Mouse (Mus musculus): Measurements from ENCODE around the gene Cmip. TPM values are rescaled to one million over a fixed set of nuclear protein-coding genes. Genes with fewer than 3 reads are reported as not detected.
"Not testable (repeated sequence)": the region's sequence is repeated elsewhere in the genome, so short reads cannot be mapped to it uniquely, and the experiment has no call there.

Cmip gene
- total RNA-seq, 2 experiments from 2014 or later, result 22.7 to 60.3 TPM

DNA sequence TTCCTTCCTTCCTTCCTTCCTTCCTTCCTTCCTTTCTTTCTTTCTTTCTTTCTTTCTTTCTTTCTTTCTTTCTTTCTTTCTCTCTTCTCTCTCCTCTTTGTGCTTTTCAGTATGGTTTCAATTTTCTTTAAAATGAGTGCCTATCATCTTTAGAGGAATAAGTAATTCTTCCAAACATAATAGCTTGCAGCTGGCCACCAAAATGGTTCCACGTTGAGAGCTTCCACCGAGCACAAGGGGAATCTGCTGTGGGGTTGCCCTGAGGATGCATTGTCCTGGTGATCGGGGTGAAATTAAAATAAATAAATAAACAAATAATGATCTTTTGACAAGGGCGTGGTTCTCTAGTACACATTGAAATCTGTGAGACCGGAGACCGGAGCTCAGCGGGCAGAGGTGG lies 152.2 kb downstream of the Cmip start:
- ATAC-seq (ENCODE audit: poor library complexity, severe bottlenecking), result no peak

DNA sequence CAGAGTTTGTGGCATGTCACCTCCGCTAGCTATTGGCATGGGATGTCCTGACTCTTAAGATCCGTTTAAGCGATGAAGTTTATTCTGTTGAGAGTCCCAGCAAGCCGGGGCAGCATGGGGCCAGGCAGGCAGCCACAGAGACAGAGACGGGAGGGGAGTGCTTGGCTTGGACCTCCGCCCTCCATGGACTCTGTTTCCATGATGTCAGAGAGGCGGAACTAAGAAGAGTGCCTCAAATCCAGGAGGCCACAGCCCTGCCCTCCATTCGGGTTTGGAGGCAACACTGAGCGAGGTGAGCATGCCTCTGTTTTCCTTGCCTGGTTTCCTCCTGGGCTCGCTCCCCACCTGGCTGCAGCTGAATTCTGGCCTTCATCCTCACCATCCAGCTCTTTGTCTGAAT lies 153.5 kb downstream of the Cmip start:
- ATAC-seq (ENCODE audit: poor library complexity, severe bottlenecking), result no peak

DNA sequence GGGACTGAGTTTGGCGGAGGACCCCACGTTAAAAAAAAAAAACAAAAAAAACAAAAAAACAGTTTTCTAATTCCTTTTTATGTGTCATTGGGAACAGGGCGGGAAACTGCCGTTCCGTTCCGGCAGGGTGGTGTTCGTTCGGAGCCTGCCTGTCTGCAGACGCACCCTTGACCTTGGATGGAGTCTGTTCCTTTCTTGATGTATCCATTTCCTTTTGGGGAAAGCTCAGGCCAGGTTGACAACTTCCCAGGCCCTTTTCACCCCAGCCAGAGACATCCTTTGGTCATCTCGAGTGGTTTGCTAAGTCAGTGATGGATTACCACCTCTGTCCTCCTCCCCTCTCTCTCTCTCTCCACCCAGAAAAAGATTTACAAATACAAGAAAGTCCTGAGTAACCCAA lies 154.0 kb downstream of the Cmip start:
- ATAC-seq (ENCODE audit: poor library complexity, severe bottlenecking), result no peak

DNA sequence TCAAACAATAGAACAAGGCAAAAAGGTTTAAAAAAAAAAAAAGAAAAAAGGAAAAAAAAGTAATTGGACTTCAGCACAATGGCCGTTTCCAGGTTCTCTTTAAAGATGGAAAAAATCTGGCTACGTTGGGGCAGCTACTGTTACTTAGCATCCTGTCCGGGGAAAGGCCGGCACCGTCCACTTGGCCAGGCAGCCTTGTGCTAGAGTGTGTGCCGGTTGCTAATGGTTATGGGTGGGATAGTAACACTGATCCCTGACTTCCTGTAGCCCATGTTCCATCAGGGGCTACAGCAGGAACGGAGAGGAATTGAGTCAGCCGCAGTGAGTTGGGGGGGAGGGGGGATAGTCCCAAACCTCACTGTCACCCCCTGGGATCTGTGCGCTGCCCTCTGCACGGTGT lies 155.4 kb downstream of the Cmip start:
- ATAC-seq (ENCODE audit: poor library complexity, severe bottlenecking), result no peak

DNA sequence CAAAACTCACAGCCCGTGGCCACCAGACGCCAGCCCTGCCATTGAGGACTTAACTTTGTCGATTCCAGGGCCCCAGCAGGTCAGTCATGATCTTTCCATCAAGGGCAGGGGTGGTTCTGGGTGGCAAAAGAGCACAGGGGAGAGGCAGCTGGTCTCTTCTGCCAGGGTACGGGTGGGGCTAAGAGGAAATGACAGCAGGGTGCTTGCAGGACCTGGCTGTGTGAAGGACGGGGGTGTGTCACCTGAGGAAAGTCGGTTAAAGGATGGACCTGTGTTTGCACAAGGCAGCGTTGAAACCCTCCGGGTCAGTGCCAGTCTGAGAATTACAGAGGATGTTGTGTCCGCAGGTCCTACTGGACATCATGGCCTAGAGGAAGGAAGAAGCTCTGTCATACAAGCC lies 161.0 kb downstream of the Cmip start:
- no peak for ATAC-seq (ENCODE audit: poor library complexity, severe bottlenecking)

DNA sequence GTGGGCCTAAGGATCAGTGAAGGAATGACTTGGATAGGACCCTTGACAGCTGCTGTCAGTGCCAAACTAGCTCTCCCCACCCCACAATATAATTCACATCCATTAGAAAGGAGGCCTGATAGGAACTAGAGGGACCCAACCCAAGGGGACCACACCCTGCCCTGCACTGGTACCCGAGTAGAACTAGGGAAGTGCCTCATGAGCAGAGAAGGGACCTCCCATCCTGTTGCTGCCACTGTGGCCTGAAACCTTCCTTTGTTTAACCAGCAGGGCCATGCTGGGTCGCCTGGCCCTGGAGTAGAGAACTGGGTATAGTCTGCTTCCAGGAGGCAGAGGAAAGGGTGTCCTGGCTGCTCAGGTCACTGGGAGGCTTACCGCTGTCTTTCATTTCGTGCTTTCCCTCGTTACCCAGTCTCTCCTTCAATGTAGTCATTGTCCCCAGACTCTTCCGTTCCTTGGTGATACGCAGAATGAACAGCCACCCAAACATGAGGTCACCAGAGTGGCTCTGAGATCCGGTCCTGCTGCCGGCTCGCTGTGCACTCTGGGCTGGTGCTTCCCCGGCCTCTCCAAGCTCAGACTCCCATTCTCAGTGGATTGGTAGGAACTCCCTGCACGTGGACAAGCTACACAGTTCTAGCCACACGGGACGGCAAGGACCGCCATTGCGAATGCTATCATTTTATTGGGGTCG lies 164.1 kb downstream of the Cmip start:
- ATAC-seq (ENCODE audit: poor library complexity, severe bottlenecking), result peak; percentile 80

DNA sequence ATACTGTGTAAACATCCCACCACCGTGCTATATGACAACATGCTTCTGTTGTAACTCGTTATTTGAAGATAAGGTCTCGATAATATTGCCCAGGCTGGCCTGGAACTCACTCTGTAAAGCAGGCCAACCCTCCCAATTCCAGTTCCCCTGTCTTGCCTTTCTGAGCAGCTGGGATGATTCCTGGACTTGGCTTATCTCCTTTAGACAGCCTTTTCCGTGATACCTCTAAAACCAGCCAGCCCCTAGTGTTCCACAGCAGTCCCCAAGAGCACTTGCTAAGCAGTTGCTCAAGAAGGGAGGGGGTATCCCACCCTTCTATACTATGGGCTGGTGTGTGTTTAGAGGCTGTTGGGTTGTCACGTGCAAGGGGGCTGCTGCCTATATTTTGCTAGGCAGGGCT lies 165.0 kb downstream of the Cmip start:
- no peak for ATAC-seq (ENCODE audit: poor library complexity, severe bottlenecking)

DNA sequence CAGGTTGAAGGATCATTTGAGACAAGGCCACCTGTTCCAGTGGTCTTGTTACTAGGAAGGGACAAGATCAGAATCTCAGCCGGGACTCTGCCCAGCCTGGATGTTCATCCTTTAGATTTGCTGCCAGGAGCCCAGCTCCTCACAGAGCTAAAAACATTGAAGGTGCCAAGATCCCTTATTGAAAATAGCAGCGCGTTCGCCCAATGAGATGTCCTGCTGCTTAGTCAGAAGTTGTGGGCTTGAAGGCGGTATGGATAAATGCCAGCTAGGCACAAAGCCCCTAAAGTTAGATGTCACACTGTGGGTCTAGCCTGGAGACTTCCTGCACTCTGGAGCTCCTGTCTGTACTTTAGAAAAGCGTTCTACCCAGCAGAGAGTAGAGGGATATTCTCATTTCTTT lies 165.5 kb downstream of the Cmip start:
- ATAC-seq (ENCODE audit: poor library complexity, severe bottlenecking), result no peak

DNA sequence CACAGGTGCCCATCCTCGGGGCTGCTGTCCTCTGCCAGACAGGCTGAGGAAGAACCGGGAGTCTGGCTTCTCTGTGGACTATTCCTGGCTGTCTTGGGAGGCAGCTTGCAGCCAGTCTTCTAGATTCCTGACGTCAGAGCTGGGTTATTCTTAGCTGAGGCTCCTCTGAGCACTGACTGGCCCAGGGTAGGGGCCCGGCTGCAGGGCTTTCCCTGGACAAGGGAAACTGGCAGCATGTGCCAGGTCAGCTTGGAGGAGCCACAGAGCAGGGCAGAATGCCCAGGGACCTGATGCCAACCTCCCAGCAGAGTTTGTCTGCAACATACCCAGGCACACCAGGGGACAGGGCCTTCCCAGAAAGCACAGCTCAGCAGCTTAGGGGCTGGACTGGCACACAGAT lies 166.2 kb downstream of the Cmip start:
- ATAC-seq (ENCODE audit: poor library complexity, severe bottlenecking), result no peak

DNA sequence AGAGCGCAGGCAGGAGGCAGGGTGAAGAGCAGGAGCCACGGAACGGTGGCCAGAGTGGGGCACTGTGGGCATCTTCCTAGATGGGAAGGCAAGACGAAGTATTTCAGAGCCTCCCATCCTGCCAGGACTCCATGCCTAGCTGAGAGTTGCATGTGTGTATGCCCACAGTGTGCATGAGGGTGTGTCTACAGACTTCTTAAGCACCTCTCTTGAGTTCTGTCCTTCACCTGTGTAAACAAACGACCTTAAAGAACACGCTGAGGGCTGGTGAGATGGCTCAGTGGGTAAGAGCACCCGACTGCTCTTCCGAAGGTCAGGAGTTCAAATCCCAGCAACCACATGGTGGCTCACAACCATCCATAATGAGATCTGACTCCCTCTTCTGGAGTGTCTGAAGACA lies 171.0 kb downstream of the Cmip start:
- not testable (repeated sequence) for ATAC-seq (ENCODE audit: poor library complexity, severe bottlenecking)

DNA sequence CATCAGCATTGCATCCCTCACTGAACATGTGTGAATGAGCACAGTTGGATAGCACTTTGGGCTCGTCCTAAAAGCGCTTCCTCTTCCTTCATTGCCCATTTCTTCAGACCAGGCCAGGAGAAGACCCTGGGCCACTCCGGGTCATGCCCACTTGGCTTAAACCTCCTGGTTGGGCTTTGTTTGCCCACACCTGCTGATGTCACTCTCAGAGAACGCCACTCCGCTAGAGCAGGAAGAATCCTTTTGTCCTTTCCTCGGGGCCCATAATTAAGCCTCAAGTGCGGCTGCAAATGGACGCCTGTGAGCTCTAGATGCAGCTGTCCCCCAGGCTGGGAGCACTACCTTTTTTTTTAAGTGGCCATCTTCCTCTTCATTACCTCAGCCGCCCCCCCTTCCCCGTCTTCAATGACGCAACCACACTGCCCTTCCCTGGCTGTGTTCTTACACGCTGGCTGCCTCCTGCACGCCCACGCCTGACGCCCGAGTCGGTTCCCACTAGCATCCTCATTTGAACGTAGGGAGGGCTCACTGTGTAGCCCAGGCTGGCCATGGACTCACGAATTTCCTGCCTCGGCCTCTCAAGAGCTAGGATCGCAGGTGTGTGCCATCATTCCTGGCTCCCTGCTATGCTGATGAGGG lies 171.8 kb downstream of the Cmip start:
- ATAC-seq (ENCODE audit: poor library complexity, severe bottlenecking), result peak; percentile 33

DNA sequence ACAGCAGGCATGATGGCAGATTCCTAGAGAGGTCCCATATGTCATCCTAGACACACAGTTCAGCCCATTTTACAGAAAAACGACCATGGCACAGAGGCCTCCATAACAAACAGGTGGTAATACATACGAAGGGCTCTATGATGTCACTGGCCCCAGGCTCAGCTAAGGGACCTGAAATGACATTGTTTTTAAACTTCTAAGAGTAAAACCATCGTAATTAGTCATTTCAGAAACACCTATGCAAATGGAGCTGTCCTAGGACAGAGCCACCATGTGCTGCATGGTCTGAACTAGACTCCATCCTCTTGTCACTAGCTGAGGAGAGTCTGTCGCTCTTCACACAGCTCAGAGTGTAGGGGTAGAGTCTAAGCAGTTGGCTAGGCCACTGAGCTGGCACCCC lies 173.8 kb downstream of the Cmip start:
- no peak for ATAC-seq (ENCODE audit: poor library complexity, severe bottlenecking)

DNA sequence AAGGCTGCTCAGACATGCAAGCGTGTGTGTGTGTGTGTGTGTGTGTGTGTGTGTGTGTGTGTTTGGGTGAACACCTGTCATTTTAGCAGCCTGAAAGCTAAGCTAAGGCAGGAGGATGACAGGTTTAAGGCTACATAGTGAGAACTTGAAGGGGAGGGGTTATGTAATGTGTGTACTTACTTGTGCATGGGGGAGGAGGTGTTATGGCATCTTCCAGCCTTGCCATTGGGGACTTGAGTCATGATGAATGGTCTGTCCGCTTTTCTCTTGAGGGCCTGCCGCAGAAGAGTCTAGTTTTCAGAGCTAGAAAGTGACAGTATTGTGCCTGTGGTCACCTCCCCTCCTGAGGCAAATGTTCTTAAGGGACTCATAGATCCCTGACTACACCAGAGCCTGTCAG lies 174.7 kb downstream of the Cmip start:
- ATAC-seq (ENCODE audit: poor library complexity, severe bottlenecking), result no peak

DNA sequence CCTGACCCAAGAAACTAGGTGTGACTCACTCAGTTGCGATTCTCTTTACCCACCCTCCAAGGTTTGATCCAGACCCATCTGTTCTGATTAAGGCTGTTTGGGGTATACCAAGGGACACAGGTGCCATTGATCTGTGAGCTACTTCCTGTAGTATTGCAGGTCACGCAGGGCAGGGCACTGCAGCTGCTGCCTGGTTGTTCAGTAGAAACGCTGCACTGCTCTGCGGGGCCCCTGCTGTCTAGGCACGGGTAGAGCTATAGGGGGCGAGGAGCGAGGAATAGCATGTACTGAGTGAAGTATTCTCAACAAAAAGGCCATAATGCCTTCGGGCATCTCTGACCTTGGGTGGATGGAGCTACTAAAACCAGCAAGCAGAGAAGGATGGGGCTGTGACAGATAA lies 175.2 kb downstream of the Cmip start:
- no peak for ATAC-seq (ENCODE audit: poor library complexity, severe bottlenecking)

DNA sequence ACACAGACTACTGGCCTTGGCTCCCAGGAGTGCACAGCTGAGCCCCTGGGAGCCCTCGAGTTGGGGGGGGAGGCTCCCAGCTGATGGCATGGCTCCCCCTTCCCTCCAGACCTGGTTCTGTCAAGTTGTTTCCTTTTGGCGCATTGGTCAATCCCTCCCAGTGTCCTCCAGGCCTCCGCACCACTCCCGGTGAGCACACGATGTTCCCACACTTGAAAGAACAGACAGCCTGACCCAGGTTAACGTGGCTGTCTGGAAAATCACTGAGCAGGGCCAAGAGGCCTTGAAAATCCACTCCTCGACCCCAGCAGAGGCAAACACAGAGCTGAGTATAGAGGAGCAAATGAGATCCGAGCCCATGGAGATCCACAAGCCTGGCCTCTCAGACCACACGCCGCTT lies 177.1 kb downstream of the Cmip start:
- ATAC-seq (ENCODE audit: poor library complexity, severe bottlenecking), result no peak

DNA sequence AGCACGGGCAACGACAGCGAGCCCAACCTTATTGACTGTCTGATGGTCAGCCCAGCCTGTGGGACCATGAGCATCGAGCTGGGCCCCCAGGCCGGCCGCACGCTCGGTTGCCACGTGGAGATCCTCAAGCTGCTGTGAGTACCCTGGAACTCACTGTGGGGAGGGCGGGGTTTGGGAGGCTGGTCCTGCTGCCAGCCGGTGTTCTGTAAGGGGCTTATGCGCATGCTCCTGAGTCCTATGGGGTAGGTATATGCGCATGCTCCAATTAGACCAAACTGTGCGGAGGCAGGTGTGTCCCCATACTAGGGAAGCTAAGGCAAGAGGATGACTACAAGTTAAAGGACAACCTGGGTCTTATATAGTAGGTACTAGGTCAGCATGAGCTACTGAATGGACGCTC lies 179.9 kb downstream of the Cmip start:
- no peak for ATAC-seq (ENCODE audit: poor library complexity, severe bottlenecking)

DNA sequence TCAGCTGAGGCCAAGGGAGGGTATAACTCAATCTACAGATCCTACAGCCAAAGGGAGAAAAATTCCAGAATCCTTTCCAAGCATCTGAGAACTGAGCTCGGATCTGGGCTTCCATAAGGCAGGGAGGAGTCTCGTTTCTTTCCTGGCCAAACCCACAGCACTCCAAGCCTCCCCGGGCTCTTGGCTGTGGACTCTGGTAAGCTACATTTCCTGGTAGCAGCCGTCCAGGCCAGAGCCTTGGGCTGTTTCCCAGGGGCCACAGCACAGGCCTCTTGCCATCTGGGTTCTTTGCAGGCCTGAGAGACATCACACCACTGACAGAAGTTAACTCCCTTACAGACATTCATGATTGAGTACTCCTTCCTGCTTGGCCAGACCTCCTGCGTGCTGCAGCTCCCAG lies 180.8 kb downstream of the Cmip start:
- no peak for ATAC-seq (ENCODE audit: poor library complexity, severe bottlenecking)

DNA sequence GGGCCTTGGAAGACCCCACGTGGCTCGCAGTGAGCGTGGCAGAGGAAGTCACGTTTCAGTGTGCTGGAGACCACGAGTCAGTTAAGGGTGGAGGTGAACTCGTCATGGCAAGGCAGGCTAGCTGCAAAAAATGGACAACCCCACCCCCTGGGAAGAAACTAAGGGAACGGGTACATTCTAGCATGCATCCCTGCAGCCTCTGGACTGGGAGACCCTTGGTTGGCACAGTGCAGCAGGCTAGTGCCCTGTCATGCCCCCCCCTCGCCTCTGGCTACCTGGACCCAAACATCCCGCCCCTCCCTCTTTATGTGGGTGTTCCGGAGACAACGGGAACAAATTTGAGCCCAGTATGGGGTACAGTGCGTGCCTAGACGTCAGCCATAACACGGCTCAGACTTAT lies 183.5 kb downstream of the Cmip start:
- no peak for ATAC-seq (ENCODE audit: poor library complexity, severe bottlenecking)

DNA sequence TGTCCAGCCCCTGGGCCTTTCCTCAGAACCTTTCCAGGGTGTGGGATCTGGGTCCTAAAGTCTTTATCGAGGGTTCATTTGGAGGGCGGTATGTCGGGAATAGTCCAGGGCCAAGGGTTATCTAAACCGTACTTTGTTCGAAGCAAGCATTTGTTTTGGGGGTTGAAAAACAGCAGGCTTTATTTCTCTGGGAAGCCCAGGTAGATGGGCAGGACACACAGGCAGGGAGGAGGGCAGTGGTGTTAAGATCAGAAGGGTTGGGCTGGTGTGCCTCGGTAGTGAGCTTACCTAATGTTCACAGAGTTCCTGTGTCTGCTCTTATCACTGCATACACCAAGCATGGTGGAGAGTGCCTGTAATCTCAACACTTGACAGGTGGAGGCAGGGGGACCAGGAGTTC lies 183.9 kb downstream of the Cmip start:
- no peak for ATAC-seq (ENCODE audit: poor library complexity, severe bottlenecking)

DNA sequence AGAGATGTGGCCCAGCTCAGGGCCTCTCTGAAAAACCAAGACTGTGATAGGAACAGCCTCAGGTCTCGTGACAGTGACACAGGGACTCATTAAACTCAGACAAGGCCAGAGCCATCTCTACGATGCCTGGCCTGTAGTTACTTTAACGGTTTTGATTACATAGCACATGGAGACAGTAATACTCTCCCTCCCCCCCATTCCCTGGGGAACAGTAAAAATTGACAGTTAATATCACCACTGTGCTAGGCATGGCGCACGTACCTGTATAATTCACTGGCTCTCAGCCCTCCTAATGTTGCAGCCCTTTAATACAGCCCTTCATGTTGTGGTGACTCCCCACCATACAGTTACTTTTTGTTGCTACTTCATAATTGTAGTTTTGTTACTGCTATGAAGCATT lies 188.6 kb downstream of the Cmip start:
- ATAC-seq (ENCODE audit: poor library complexity, severe bottlenecking), result no peak

DNA sequence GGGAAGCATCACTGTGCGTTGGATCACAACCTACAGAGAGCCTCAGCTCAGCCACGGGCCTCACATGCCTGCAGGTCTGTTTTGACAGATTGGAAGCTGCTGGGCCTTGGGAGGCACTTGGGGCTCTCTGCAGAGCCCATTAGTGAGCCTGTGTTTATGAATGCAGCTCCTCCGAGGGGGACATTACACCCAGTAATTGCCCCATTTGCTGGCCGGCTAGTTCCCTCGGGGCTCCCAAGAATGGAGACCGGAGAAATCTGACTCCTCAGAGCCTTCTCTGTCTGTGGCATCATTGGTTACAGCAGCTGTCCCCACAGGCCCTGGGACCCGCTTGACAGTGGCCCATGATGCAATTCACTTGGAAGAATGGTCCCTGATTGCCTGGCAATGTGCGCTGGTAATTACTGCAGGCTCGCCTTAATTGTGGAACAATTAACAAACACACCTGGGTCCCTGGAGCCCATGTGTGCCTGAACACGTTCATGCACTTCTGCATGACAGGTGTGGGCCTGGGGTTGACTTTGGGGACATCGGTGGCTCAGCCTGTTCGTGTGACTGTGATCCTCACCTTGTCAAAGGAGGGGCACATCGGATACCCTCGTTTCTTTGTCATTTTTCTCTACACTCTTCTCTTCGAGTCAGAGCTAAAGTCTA lies 189.6 kb downstream of the Cmip start:
- no peak for ATAC-seq (ENCODE audit: poor library complexity, severe bottlenecking)

DNA sequence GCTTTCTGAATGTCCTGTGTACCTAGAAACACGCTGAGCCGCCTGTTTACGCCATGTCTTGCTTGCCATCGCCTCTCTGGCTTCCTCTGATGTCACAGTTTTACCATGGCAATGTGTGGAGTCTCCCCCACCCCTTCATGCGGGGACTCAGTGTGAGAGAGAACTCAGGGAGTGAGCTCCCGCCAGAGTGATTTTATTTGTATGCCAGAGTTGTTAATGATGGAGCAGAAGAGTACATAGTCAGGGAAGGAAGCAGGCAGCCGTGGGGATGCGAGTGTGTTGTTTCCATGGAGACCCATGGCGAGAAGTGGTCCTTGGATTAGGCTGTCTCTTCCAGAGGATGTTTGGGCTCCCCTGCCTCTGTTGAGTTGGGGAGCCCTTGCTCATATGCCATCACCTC lies 194.2 kb downstream of the Cmip start:
- no peak for ATAC-seq (ENCODE audit: poor library complexity, severe bottlenecking)

DNA sequence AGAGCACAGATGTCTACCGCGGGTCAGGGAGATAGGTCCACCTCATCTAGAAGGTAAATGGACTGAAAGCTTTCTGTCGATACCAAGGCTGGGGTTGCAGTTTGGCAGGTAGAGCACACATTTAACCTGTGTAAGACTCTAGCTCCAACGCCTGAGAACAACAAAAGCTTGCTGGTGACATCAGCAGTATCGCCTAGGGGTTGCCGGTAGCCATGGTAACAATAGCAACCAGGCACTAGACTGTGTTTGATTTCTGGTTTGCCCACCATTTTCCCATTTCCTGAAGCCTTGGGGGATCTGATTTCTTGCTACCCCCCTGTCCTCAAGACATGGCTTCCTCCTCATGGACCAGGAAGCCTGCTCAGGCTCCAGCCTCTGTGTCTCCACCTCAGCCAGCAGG lies 197.1 kb downstream of the Cmip start:
- no peak for ATAC-seq (ENCODE audit: poor library complexity, severe bottlenecking)

Measured in megakaryocyte, adult 5-6 weeks (primary cell).